Mouse (Mus musculus) bone marrow, adult 2 months (tissue): ENCODE results near the gene Fxyd7. TPM values are rescaled to one million over a fixed set of nuclear protein-coding genes. Genes with fewer than 3 reads are reported as not detected.

Experiments used
- H3K27ac ChIP-seq: fragments of 200-500 bp; 2 replicates; pipeline ENCODE4 v1.5.1; 2012; ENCODE audit warnings: low read depth, mild to moderate bottlenecking, control low read depth, inconsistent platforms, low read length; ENCODE audit not compliant: control insufficient read depth, poor library complexity, insufficient read depth
- H3K4me1 ChIP-seq: fragments of 200-500 bp; 2 replicates; pipeline ENCODE4 v1.6.1; 2011; ENCODE audit warnings: low read length; ENCODE audit not compliant: control insufficient read depth, insufficient read depth
- H3K4me3 ChIP-seq: fragments of 200-500 bp; replicated peaks from 2 replicates; pipeline ENCODE3; 2011; ENCODE audit warnings: mild to moderate bottlenecking, low read depth, low read length, control low read depth; ENCODE audit not compliant: control insufficient read depth
- CTCF ChIP-seq: fragments of 200-500 bp; IDR thresholded peaks from 2 replicates; pipeline ENCODE4 v1.5.1; 2011; ENCODE audit warnings: low read length, control low read depth; ENCODE audit not compliant: control insufficient read depth, insufficient read depth
- POLR2A ChIP-seq: fragments of 200-500 bp; IDR thresholded peaks from 2 replicates; pipeline ENCODE4 v1.6.1; 2011; ENCODE audit warnings: low read depth, mild to moderate bottlenecking, control low read depth, low read length, borderline replicate concordance; ENCODE audit not compliant: control insufficient read depth
- WGBS: fragments of 180-500 bp; shearing (Covaris S2); methylation state at CpG from one replicate; pipeline ENCODE4 v1.1.7; 2018; 5-methylcytosine and 5-hydroxymethylcytosine counted together
- polyA plus RNA-seq: library from polyadenylated mRNA; stranded (reverse); fragments of >200 nt; gene quantifications from 2 replicates; pipeline ENCODE4 v1.2.4, GENCODE M21; 2011; ENCODE audit warnings: low replicate concordance; ENCODE audit not compliant: missing spikeins, insufficient read depth, insufficient read length

Fxyd7 gene
- polyA plus RNA-seq, 1 experiment = not detected

- Histone ChIP-seq H3K27ac (peak overlapping the region; percentile 53), H3K4me1 (peaks cover 13% of the 10 kb centered on the region), H3K4me3 (peak overlapping the region; percentile 25)
- TF ChIP-seq POLR2A = peak; percentile 8; the same call in 1 of the 2 replicates
- no peak for TF ChIP-seq CTCF
- 1% methylated on average over 7 of the region's 7 CpGs for WGBS
These were observed 50.7 kb downstream of the Fxyd7 start for GRCm38 (mm10) chr7:31000505-31001020.

- WGBS = 87% methylated on average over 2 of the region's 2 CpGs
- TF ChIP-seq CTCF (peak; percentile 17; the same call in 1 of the 2 replicates), POLR2A (no peak)
These were observed 54.8 kb downstream of the Fxyd7 start for GRCm38 (mm10) chr7:30996491-30996890.

GRCm38 (mm10) chr7:30993986-30994385 is 57.3 kb downstream of the Fxyd7 start:
- Histone ChIP-seq H3K4me1 (no peaks in the 10 kb centered on the region), H3K27ac (no peak overlapping the region), H3K4me3 (no peak overlapping the region)
- TF ChIP-seq CTCF = no peak
- no peak for TF ChIP-seq POLR2A
- 88% methylated on average over 5 of the region's 5 CpGs for WGBS

More at GRCm38 (mm10) chr7:30996491-30996890, 54.8 kb downstream of the Fxyd7 start:
- Histone ChIP-seq H3K4me1 (peaks cover 7% of the 10 kb centered on the region; the same call in 1 of the 2 replicates), H3K4me3 (no peak overlapping the region), H3K27ac (no peak overlapping the region)

Other genes with a start within 250 kb of the Fxyd7 start
- 3.6 and 18.3 TPM in 2 replicates for gene Ffar2, start 227.7 kb downstream of the Fxyd7 start, polyA plus RNA-seq
- gene Ffar3, start 195.3 kb downstream of the Fxyd7 start, polyA plus RNA-seq = not detected in 2 replicates
- 2.1 and 4.9 TPM in 2 replicates for gene Ffar1, start 189.9 kb downstream of the Fxyd7 start, polyA plus RNA-seq
- 24.0 and 59.4 TPM in 2 replicates for gene Cd22, start 171.1 kb downstream of the Fxyd7 start, polyA plus RNA-seq
- 1.1 and 7.2 TPM in 2 replicates for gene Mag, start 136.6 kb downstream of the Fxyd7 start, polyA plus RNA-seq
- gene Hamp2, start 126.8 kb downstream of the Fxyd7 start, polyA plus RNA-seq = not detected in 2 replicates
- gene Hamp, start 107.4 kb downstream of the Fxyd7 start, polyA plus RNA-seq = 9.2 and 42.2 TPM in 2 replicates
- gene Usf2, start 94.7 kb downstream of the Fxyd7 start, polyA plus RNA-seq = 88.9 and 89.6 TPM in 2 replicates
- 0.81 and 4.2 TPM in 2 replicates for gene Lsr, start 78.0 kb downstream of the Fxyd7 start, polyA plus RNA-seq
- 0.75 TPM in 1 of 2 replicates, not detected in the other for gene Fam187b, start 77.7 kb downstream of the Fxyd7 start, polyA plus RNA-seq
- gene Fxyd5, start 9.0 kb downstream of the Fxyd7 start, polyA plus RNA-seq = 85.0 and 239 TPM in 2 replicates
- 7.8 and 16.2 TPM in 2 replicates for gene Fxyd1, start 5.7 kb upstream of the Fxyd7 start, polyA plus RNA-seq
- gene Lgi4, start 7.9 kb upstream of the Fxyd7 start, polyA plus RNA-seq = 0.23 and 2.3 TPM in 2 replicates
- not detected in 2 replicates for gene Fxyd3, start 25.2 kb upstream of the Fxyd7 start, polyA plus RNA-seq
- gene Hpn, start 63.8 kb upstream of the Fxyd7 start, polyA plus RNA-seq = 38.2 and 59.6 TPM in 2 replicates
- gene Scn1b, start 75.5 kb upstream of the Fxyd7 start, polyA plus RNA-seq = 4.3 and 6.2 TPM in 2 replicates
- 73.7 and 144 TPM in 2 replicates for gene Gramd1a, start 104.4 kb upstream of the Fxyd7 start, polyA plus RNA-seq
- gene Scgb2b2, start 239.0 kb upstream of the Fxyd7 start, polyA plus RNA-seq = not detected in 2 replicates
- gene Scgb1b2, start 240.4 kb upstream of the Fxyd7 start, polyA plus RNA-seq = not detected in 2 replicates